Mouse (Mus musculus) lung, postnatal 0 days (tissue): ENCODE measurements around the gene Msantd3. TPM values are rescaled to one million over a fixed set of nuclear protein-coding genes. Genes with fewer than 3 reads are reported as not detected.

Source experiments
- ATAC-seq: fragments of 200-750 bp; cut with Nextera tagmentation; 2 replicates; pipeline ENCODE4 v1.8.0; 2017; ENCODE audit warnings: moderate library complexity
- DNase-seq: peaks from one replicate; pipeline ENCODE4 v3.0.0-alpha.2; 2016; ENCODE audit warnings: low spot score
- H3K27ac ChIP-seq: fragments of 300-500 bp; sonication (generic); 2 replicates; pipeline ENCODE4 v1.5.1; 2014; ENCODE audit warnings: antibody characterized with exemption, mild to moderate bottlenecking, low read length, mixed read lengths
- H3K27me3 ChIP-seq: fragments of 300-500 bp; sonication (generic); replicated peaks from 2 replicates; pipeline ENCODE4 v1.6.1; 2014; ENCODE audit warnings: low read length, mixed read lengths; ENCODE audit not compliant: insufficient read depth
- H3K36me3 ChIP-seq: fragments of 300-500 bp; sonication (generic); 2 replicates; pipeline ENCODE4 v1.6.1; 2014; ENCODE audit warnings: low read length, mixed read lengths; ENCODE audit not compliant: insufficient read depth
- H3K4me1 ChIP-seq: fragments of 300-500 bp; sonication (generic); 2 replicates; pipeline ENCODE4 v1.6.1; 2014; ENCODE audit warnings: antibody characterized with exemption, low read depth, low read length, mixed read lengths; ENCODE audit not compliant: insufficient read depth
- H3K4me2 ChIP-seq: fragments of 300-500 bp; sonication (generic); replicated peaks from 2 replicates; pipeline ENCODE4 v1.6.1; 2014; ENCODE audit warnings: low read depth, mild to moderate bottlenecking, low read length, moderate library complexity, mixed read lengths
- H3K4me3 ChIP-seq: fragments of 300-500 bp; sonication (generic); 2 replicates; pipeline ENCODE4 v1.5.1; 2014; ENCODE audit warnings: low read depth, low read length
- H3K9ac ChIP-seq: fragments of 300-500 bp; sonication (generic); replicated peaks from 2 replicates; pipeline ENCODE4 v1.6.1; 2014; ENCODE audit warnings: low read depth, mild to moderate bottlenecking
- H3K9me3 ChIP-seq: fragments of 300-500 bp; sonication (generic); 2 replicates; pipeline ENCODE4 v1.6.1; 2016; ENCODE audit warnings: low read length, mixed read lengths
- CTCF ChIP-seq: IDR thresholded peaks from 2 replicates; pipeline ENCODE4 v1.5.1; 2016; ENCODE audit warnings: antibody characterized with exemption, mild to moderate bottlenecking
- EP300 ChIP-seq: IDR thresholded peaks from 2 replicates; pipeline ENCODE4 v1.6.1; 2016; ENCODE audit warnings: antibody characterized with exemption, mild to moderate bottlenecking, control low read depth
- WGBS: fragments of 180-500 bp; shearing (Covaris S2); extraction: QIAGEN DNeasy Blood & Tissue Kit; methylation state at CpG from one replicate; pipeline ENCODE4 v1.1.7; 2014; 5-methylcytosine and 5-hydroxymethylcytosine counted together
- polyA plus RNA-seq: library from polyadenylated mRNA; unstranded; fragments of >200 nt; fragmentation: Nextera tagmentation; extraction: Ambion mirVana; gene quantifications from 2 replicates; pipeline ENCODE4 v1.2.1, GENCODE M21; 2015

The Msantd3 gene
- polyA plus RNA-seq, 1 experiment from 2014 or later: 12.2 TPM

DNA sequence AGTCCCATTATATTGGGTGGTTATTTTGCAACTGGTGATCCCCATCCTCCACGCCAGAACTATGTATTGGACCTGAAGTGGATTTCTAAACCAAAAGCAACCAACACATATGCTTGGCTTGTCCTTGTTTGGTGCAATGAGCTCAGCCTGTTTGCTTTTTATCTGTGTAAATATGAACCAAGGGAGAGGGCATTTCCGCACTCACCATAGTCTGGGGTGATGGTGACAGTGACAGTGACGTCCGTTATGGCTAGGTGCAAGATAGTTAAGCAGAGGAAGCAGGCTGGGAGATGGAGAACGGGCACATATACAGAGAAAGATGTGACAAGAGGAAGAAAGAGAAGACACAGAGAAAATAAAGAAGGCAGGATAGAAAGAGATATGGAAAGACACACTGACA is 3.5 kb upstream of the Msantd3 start:
- Histone ChIP-seq H3K4me1 (no peaks in the 10 kb centered on the region), H3K9me3 (no peaks in the 10 kb centered on the region), H3K4me3 (no peak overlapping the region), H3K27me3 (no peaks in the 10 kb centered on the region), H3K36me3 (no peaks in the 10 kb centered on the region), H3K4me2 (no peak overlapping the region), H3K27ac (no peak overlapping the region), H3K9ac (no peak overlapping the region)
- 59% methylated on average over 5 of the region's 5 CpGs for WGBS
- DNase-seq (no peak), ATAC-seq (no peak)
- TF ChIP-seq CTCF (no peak), EP300 (no peak)

- no peaks in the 10 kb centered on the region for H3K36me3 ChIP-seq
Observed at GRCm38 (mm10) chr4:48537024-48537423, 2.7 kb upstream of the Msantd3 start.

DNA sequence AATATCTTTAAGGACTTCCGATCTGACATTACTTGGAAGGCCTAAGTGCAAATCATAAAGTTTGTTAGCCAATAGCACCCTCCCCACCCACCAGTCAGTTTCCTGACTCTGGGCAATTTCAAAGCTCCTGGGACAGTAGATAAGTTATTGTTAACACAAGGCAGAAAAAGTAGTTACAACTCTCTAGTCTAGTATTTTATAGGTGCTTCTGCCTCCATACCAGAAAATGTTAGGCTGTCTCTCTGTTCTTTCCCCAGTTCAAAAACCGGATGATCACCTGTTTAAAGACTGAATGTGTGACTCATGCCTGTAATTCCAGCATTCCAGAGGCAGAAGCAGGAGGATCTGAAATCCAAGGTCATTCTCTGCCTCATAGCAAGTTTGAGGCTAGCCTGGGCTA is 1.2 kb upstream of the Msantd3 start:
- WGBS: 92% methylated on average over 2 of the region's 2 CpGs
- TF ChIP-seq CTCF: no peak
- TF ChIP-seq EP300: no peak
- H3K4me1 ChIP-seq: peaks cover 11% of the 10 kb centered on the region; the same call in 1 of the 2 replicates
- no peak for ATAC-seq
- H3K36me3 ChIP-seq: no peaks in the 10 kb centered on the region
- no peak overlapping the region for H3K27ac ChIP-seq
- H3K4me2 ChIP-seq: no peak overlapping the region
- no peak overlapping the region for H3K4me3 ChIP-seq
- H3K9me3 ChIP-seq: no peaks in the 10 kb centered on the region
- H3K27me3 ChIP-seq: no peaks in the 10 kb centered on the region
- DNase-seq: no peak
- H3K9ac ChIP-seq: no peak overlapping the region

More at GRCm38 (mm10) chr4:48537024-48537423, 2.7 kb upstream of the Msantd3 start:
- Histone ChIP-seq H3K4me1 (peaks cover 6% of the 10 kb centered on the region; the same call in 1 of the 2 replicates), H3K4me2 (no peak overlapping the region), H3K9ac (no peak overlapping the region), H3K27me3 (no peaks in the 10 kb centered on the region), H3K9me3 (no peaks in the 10 kb centered on the region), H3K27ac (no peak overlapping the region), H3K4me3 (no peak overlapping the region)
- DNase-seq (no peak), ATAC-seq (no peak)
- no peak for TF ChIP-seq EP300
- WGBS: 81% methylated on average over 5 of the region's 5 CpGs

- peak; percentile 50 for DNase-seq
- Histone ChIP-seq H3K9ac (peak overlapping the region; percentile 86), H3K4me3 (peak overlapping the region; percentile 73), H3K36me3 (no peaks in the 10 kb centered on the region), H3K4me1 (peaks cover 11% of the 10 kb centered on the region; the same call in 1 of the 2 replicates), H3K9me3 (no peaks in the 10 kb centered on the region), H3K27me3 (no peaks in the 10 kb centered on the region), H3K27ac (peak overlapping the region; percentile 80), H3K4me2 (peak overlapping the region; percentile 84)
- 0% methylated on average over 16 of the region's 50 CpGs for WGBS
- peak; percentile 79 for ATAC-seq
- TF ChIP-seq EP300 (no peak), CTCF (no peak)
Observed at GRCm38 (mm10) chr4:48540576-48541111, 909 bp downstream of the Msantd3 start.

DNA sequence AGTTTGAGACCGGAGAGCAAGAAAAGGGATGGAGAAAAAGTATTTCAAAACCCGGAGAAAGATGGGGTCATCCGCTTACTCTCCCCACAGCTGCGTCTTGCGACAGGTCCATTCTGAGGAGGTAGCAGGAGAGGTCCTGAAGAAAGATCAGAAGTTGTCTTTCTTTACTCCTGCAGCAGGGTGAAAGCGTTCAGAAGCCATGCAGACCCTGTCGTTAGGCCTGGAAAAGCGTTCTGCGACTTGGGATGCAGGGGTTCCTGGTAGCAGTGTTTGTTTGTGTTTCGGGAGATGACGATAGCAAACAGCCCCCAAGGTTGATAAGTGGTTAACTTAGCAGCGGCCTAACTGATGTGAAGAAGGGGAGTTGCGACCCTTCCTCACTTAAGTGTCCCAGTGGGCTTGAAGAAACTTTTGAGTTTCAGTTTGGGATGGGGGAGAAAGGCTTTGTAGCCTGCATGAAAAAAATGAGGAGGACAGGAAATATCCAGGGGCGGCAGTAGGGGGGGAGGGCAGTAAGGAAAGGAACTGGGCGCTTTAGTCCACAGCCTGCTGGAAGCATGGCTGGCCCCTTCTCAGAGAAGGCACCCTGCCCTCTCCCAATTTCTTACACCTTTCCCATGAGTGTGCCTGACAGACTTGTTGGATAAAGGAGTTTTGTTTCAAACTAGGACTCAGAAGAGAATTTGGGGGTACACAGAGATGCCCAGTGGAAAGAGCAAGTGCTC is 2.0 kb downstream of the Msantd3 start:
- DNase-seq (no peak), ATAC-seq (no peak)
- no peaks in the 10 kb centered on the region for H3K27me3 ChIP-seq
- no peak overlapping the region for H3K27ac ChIP-seq
- H3K36me3 ChIP-seq: no peaks in the 10 kb centered on the region
- no peaks in the 10 kb centered on the region for H3K9me3 ChIP-seq
- H3K4me1 ChIP-seq: peaks cover 11% of the 10 kb centered on the region; the same call in 1 of the 2 replicates
- TF ChIP-seq EP300 (no peak), CTCF (no peak)
- WGBS: 14% methylated on average over 15 of the region's 15 CpGs
- H3K4me3 ChIP-seq: peak overlapping the region; percentile 73
- no peak overlapping the region; the same call in 1 of the 2 replicates for H3K9ac ChIP-seq
- peak overlapping the region; percentile 84 for H3K4me2 ChIP-seq

- Histone ChIP-seq H3K27ac (no peak overlapping the region), H3K4me3 (no peak overlapping the region), H3K9me3 (no peaks in the 10 kb centered on the region), H3K9ac (no peak overlapping the region), H3K27me3 (no peaks in the 10 kb centered on the region), H3K4me2 (no peak overlapping the region), H3K36me3 (no peaks in the 10 kb centered on the region), H3K4me1 (peaks cover 11% of the 10 kb centered on the region; the same call in 1 of the 2 replicates)
- ATAC-seq (no peak), DNase-seq (peak; percentile 38)
- 21% methylated on average over 5 of the region's 5 CpGs for WGBS
- TF ChIP-seq CTCF (no peak), EP300 (no peak)
Observed at GRCm38 (mm10) chr4:48542351-48542750, 2.6 kb downstream of the Msantd3 start.
